Mouse (Mus musculus) small intestine, adult 10 weeks (tissue): ENCODE results near the gene Gm7271. TPM values are rescaled to one million over a fixed set of nuclear protein-coding genes. Genes with fewer than 3 reads are reported as not detected.

Experiments
- polyA plus RNA-seq: library from polyadenylated mRNA; stranded (reverse); fragments of 350-450 nt; fragmentation: Illumina TruSeq; extraction: RNeasy Lipid Tissue Mini Kit (QIAGEN cat#74804); gene quantifications from one replicate; pipeline ENCODE4 v1.2.3, GENCODE M21; 2014; ENCODE audit warnings: low replicate concordance

The Gm7271 gene
- not detected for polyA plus RNA-seq

GRCm38 (mm10) chr5:76483811-76484210, at the start of gene Gm7271:
TSS of gene Gm7271 (plus strand) at chr5:76484040.

GRCm38 (mm10) chr5:76529040-76529703, 45.3 kb downstream of the Gm7271 start, which contains the start of gene Exoc1:
TSS of gene Exoc1 (plus strand) at chr5:76529311.

Other genes with a start within 250 kb of the Gm7271 start
- gene Clock, start 179.2 kb upstream of the Gm7271 start, polyA plus RNA-seq = 75.9 TPM
- gene Pdcl2, start 152.9 kb upstream of the Gm7271 start, polyA plus RNA-seq = not detected
- 6.6 TPM for gene Nmu, start 120.3 kb upstream of the Gm7271 start, polyA plus RNA-seq
- gene Exoc1, start 45.3 kb downstream of the Gm7271 start, polyA plus RNA-seq = 103 TPM
- 6.9 TPM for gene Cep135, start 104.7 kb downstream of the Gm7271 start, polyA plus RNA-seq
- gene C530008M17Rik, start 172.5 kb downstream of the Gm7271 start, polyA plus RNA-seq = 67.5 TPM